Mouse (Mus musculus): ENCODE measurements around the gene Ccl7.

The Ccl7 gene

DNA sequence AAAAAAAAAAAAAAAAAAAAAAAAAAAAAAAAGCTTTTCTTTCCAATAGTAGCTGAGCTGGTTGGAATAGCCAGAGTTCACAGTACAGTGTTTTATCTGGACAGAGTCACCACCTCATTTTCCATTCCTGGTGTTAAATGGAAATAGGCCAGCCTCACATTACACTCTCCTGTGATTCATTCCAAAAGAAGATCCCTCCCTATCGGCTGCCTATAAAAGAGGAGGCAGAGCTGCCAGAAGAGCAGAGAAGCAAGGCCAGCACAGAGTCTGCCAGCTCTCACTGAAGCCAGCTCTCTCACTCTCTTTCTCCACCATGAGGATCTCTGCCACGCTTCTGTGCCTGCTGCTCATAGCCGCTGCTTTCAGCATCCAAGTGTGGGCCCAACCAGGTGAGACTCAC lies at the start of gene Ccl7:
Gene Ccl7, plus strand, starts transcription at position 242 of the 400 bp plus-strand sequence.
- DNase-seq (ENCODE audit: low read depth) = peak; percentile 89

DNA sequence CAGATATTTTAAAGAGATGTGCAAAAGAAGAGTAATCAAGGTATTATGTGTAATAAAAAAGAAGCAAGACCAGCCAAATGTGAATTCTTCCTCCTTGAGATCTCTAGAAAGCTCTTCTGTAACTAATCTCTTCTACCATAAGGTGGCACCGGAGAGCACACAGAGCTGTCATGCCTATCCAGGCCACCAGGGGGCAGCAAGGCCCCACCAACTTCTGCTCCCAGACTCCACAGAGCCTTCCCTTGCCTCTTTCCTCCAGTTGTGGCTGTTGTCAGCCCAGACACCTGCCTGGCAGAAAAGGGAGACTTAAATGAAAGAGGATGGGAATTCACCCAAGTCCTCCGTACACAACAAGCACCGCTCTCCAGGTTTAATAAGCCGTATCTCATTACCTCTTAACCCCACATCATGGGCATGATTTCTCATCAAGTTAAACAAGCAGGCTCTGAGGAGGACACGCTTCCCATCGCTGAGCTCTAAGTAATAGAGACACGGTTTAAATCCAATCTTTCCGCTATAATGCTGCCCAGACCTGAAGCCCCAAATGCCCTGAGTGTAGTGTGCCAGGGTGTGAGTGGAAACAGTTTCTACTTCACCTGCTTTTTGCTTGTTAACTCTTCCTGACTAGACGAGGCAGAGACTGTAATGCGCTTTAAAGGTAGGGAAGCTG lies 49.2 kb upstream of the Ccl7 start:
- peak; percentile 90 for DNase-seq (ENCODE audit: low read depth)

DNA sequence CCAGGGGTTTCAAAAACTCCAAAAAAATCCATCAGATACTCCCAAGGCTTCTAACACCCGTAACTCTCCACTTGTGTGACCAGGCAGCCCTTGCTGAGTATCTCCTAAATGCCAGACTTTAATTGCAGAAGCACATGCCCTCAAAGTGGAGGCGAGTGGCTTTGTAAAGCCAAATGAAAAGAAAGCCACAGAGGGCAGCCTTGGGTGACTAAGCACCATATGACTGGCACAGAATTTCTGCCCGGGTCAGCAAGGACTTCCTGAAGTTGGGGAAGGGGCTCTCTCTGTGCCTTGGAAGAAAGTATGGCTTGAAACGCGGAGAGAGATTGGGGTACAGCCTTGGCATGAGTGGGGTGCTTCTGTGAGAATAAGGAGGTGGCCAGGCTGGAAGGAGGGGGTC lies 48.4 kb upstream of the Ccl7 start:
- DNase-seq (ENCODE audit: low read depth) = no peak

DNA sequence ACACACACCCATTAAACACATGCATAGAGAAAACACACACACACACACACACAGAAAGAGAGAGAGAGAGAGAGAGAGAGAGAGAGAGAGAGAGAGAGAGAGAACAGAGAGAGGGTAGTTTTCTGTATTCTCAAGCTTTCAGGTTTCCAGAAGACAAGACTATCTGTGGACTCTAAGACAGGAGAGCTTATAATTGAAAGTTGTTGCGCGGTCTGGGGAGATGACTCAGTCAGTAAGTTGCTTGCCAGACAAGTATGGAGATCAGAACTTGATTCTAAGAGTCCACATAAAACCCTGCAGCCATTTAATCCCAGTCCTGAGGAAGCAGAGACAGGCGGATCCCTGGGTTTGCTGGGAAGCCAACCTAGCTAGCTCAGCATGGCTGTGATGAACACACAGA lies 46.9 kb upstream of the Ccl7 start:
- DNase-seq (ENCODE audit: low read depth) = peak; percentile 67

DNA sequence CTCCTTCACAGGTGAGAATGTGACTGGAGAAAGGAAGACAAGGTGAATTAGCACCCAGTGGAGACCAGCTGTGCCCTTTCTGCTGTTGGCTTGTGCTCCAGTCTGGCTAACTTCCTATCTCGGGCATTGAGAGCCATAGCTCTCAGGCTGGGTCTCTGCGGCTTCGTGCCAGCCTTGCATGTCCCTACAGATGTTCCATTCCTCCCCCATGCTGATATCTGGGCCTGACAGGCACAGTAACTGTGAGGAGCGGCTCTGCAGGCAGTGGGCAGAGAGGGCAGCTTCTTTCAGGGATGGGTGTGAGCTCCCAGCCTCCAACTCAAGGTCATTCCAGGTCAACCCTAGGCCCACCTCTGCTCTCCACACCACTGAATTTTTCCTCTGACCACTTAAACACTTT lies 46.0 kb upstream of the Ccl7 start:
- DNase-seq (ENCODE audit: low read depth) = no peak

DNA sequence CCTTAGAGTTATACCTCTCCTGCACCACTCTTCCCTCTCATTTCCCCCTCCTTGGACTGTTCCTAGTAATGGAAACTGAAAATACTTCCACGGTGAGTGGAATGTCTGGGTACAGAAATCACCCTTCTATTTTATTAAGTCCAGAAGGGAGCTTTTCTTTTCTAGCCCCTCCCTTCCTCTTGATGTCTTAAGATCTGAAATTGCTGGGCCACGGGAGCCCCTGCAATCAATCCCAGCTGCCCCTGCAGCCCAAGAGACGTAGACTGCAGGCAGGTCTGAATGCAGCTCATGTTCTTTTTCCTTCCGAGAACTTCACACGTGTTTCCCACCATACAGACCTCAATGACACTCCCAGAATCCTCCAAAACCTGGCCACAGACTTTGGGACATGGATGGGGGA lies 44.9 kb upstream of the Ccl7 start:
- DNase-seq (ENCODE audit: low read depth) = no peak

DNA sequence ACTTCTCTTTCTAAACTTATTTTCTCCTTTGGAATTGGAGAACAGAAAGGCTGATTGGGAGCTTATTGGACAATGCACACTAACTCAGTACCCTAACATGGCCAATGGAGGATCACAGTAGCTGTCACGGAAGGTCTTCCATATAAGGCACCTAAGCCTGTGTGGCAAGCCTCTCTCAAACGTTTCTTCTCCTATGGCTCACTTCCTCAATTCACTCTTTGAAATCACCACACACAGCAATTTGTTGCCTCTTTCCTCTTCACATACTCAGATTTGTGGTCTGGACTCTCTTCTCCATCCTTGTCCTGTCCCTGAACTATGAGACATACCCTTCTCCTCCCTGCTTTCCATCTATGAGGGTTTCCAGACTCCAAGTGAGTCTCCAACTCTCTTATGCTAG lies 40.7 kb upstream of the Ccl7 start:
- DNase-seq (ENCODE audit: low read depth) = no peak

DNA sequence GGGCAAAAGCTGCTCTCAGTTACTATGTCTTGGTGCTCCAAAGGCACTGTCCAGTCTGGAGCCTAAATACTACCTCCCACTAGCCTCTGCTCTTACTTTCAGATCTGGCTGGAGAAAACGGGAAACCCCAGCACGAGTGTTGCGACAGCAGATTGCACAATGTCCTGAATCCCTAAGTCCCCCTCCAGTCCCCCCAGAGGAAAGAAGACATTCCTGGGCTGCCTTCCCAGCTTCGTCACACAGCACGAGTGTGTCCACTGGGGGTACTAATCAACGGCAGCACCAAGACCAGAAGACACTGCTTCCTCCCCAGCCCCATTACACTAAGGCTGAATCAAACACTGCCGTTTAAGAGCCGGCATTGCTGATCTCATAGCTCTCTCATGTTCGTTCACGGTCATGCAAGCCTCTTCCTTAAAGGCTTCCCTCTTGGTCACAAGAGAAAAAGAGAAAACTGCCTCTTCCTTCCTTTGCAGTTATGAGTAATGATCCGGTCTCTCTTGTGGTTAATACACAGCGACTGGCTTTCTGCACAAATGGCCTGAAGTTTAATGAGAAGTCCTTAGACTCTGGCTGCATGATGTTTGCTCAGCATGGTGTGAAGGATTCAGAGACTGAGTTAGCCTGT lies 38.6 kb upstream of the Ccl7 start:
- DNase-seq (ENCODE audit: low read depth) = peak; percentile 92

DNA sequence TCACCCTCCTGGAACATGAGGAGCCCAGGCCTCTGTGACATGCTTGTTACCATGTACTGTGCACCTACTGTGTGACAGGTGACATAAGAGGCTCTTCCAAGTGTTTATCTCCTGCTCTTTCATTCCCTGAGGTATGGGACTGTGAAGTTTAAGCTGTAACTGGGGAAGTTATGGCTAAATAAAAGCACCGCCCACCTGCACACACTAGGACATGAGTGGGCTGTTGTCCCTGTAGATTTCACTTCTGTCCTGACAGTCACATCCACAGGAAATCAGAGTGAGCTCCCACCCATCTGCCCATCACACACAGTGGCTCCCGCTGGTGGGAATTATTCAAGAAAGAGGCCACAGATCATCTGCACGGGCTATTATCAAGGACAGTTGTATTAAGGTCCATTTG lies 35.4 kb upstream of the Ccl7 start:
- DNase-seq (ENCODE audit: low read depth) = no peak

DNA sequence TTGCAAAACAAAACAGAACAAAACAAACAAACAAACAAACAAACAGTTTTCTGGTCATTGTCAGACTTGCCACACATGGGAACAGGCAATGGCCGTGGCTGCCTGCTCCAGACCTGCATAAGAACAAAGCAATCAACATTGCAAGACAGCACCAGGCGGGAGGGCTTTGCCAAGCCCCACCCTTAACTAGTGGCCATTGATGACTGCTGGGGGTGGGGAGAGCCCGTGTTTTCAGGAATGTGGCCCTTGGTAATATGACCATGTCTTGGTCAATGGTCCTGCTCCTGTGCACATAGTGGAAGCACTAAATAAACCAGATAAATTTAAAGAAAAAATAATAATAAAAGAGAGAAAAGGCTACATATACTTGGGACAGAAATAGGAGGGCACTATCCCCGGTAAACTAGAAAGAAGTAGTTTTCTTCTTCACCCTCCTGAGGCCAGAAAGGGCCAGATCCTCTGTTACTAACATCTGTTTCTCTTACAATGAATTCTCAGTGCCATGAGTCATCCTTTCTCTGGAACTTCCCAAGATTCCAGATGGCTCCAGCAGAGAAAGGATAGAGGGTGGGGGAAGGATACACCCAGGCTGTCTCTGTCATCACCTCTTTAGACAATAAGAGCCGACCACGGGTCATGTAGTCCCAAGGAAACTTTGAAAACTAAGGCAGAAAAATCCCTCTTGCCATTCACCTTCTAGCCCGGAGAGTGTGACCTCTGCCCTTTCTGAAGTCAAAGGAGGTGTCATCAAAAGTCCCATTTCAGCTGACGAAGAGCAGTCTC lies 33.9 kb upstream of the Ccl7 start:
- DNase-seq (ENCODE audit: low read depth) = peak; percentile 82

DNA sequence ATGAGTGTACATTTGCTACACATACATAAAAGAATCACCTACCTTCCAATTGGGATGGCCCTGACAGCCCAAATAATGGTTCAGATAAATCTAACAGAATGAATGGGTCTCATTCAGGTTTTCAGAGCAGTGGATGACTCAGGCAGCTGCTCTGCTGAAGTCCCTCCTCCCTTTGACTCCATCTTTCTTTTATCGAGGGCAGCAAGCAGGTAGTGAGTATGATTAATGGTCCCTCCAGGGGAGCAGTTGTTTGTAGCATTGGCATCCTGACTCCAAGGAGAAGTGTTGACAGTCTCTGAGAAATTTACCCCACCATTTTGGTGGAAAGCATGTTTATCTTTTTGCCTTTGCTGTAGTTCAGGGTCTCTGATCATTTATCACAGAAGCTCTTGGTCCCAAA lies 31.8 kb upstream of the Ccl7 start:
- DNase-seq (ENCODE audit: low read depth) = peak; percentile 66

DNA sequence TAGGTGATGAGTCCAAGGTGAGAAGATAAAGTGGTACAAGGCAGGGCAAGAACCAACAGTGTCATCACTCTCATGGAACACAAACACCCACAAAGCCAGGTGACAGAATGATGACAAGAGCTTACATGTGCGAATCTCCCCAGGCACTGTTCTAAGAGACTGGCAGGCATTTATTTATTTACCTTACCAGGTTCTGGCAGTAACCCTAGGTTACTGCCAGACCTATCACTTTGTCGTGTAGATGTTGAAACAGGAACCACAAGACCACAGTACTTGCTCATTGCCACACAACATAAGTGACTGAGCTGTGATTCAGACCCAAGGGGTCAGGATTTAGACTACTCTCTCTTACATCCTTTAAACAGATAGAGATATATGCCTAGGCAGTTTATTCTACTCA lies 30.4 kb upstream of the Ccl7 start:
- DNase-seq (ENCODE audit: low read depth) = peak; percentile 44

DNA sequence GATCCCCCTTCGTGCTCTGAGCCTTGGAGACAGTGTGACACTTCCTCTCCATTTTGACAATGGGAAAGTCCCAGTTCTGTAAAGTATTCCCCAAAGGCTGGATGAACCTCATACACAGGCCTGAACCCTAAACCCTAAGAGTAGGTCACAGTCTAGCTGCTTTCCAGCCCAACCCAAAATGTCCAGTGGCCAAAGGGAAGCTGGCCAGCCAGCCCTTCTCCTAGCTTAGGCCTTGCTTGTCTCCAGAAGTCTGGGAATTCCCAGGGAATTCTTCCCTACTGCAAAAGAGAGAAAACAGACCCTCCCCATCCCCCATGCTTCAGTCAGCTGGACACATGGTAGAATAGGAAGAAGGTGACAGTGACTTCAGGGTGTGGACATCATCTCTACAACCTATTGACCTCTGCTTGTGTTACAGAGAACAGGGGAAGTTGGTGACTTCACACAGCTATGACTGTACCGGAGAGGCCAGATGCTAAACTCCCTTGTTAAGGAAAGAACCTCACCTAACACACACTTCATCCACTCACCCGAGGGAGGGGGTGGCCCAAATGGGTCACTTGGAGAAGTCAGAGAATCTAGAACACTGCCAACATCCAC lies 29.2 kb upstream of the Ccl7 start:
- no peak for DNase-seq (ENCODE audit: low read depth)

DNA sequence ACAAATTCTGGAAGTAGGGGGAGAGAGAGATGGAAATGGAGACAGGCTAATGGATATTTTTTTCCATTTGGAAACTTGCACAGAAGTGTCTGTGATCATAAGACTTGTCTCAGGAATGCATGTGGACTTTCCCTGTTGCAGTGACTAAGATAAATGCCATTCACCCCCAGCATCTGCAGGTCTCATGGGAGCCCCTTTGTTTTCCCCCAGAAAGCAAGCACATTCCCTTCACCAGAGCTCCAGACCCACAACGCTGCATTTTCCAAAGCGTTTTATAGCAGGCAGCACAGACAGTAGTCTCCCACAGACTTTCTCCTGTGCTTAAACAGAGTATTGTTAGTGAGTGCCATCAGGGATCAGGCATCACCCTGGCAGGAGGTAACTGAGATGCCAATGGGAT lies 26.1 kb upstream of the Ccl7 start:
- DNase-seq (ENCODE audit: low read depth) = peak; percentile 76

DNA sequence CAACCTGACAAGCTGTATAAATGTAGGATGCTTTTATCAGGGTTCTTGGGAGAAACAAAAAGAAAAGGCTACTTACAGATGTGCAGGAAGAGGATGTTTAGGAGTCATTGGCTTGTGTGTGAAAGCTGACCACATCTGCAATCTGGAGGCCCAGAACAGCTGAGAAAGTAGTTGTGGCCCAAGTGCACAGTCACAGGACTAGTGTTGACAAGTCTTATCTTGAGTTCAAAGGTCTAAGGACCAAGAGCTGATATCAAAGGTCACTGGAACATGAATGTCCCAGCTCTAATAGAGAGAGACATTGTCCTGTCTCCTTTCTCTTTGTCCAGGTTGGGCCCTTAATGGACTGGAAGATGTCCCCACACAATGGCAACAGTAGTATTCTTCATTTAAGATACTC lies 25.7 kb upstream of the Ccl7 start:
- no peak for DNase-seq (ENCODE audit: low read depth)

DNA sequence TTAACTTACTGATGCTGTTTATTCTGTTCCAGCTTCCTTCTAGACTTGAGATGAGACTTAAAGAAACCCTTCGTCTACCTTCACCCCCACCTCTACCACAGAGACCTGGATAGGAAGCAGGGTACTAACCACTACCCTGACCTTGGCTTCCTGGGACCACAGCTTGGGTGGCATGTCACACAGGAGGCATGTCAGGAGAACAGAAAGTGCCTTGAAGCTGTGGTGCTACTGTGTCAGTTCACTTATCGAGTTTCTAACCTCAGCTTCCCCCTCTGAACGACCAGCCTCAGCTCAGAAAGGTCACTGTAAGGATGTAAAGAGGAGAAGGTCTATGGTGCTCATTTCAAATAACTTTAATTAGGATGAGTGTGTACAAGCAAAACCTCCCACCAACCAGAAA lies 24.1 kb upstream of the Ccl7 start:
- no peak for DNase-seq (ENCODE audit: low read depth)

DNA sequence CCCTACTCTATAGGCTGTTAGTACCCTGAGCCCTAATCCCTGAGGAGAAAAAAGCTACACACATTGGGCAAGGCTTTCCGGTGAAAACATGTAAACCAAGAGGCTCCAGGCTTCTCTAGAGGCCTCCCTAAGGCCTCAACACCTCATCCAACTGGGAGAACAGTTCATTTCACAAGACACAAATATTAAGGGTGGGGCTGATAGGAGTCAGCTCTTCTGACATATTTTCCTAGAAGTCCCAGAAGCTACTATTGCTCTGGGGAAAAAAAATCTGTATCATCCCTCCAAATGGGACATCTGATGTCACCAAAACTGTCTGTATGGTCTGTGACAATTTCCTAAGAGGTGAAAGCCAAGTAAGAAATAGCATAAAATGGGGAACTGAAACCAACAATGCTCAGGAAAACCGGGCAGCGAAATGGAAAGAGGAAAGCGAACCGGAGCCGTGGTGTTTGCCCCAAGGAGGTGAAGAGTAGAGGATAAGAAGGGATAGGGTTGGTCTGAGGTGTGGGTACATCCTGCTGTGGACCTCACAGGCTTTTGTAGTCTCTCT lies 22.9 kb upstream of the Ccl7 start:
- DNase-seq (ENCODE audit: low read depth) = no peak

DNA sequence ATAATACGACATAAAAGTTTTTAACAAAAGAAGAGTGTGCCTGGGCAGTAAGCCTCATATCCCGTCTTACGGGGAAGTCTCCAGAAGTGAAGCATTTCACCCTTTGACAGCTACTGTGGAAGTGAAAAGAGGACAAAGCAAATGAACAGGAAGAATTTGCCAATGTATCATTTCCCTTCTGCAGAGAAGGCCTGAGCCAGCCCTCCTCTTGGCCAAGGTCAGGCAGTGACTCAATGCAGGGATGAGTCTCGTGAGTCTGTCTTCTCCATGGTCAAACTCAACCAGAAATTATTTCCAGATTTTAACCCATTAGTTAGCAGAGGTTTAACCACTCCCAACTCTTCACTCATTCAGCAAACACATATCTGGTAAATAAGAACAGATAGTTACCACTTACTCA lies 21.7 kb upstream of the Ccl7 start:
- peak; percentile 66 for DNase-seq (ENCODE audit: low read depth)

DNA sequence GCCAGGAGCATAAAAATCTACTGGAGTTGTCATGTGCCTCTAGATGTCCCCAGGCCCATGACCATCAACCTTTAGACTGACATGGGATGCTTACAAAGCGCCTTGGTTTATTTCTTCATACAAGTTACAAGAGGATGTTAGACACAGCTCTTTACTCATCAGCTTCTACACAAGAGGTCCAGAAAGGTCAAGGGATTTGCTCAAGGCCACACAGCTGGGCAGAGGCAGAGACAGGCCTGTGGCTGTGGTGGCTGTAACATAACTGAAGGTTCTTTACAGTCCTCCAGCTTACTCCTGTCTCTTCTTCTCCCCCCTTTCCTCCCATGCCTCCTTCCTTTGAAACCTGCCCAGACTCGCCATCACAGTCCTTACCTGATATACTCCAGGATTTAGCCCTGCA lies 15.3 kb upstream of the Ccl7 start:
- no peak for DNase-seq (ENCODE audit: low read depth)

DNA sequence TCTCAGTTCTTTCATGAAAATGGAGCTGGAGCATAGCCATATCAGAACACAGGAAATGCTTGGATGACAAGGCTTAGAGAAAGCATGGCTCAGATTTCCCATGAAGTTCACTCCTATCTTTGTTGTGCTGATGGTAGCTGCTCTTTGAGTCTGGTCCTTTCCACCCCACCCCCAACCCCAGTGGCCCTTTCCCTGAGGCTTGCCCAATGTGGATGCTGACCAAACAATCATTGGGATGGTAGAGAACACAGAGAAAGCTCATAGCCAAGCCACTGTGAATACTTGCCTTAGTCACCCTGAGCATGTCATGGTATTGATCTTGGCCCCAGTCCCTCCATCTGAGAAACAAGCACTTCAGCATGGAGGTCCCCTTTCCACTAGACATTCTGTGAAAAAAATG lies 13.4 kb upstream of the Ccl7 start:
- DNase-seq (ENCODE audit: low read depth) = no peak

DNA sequence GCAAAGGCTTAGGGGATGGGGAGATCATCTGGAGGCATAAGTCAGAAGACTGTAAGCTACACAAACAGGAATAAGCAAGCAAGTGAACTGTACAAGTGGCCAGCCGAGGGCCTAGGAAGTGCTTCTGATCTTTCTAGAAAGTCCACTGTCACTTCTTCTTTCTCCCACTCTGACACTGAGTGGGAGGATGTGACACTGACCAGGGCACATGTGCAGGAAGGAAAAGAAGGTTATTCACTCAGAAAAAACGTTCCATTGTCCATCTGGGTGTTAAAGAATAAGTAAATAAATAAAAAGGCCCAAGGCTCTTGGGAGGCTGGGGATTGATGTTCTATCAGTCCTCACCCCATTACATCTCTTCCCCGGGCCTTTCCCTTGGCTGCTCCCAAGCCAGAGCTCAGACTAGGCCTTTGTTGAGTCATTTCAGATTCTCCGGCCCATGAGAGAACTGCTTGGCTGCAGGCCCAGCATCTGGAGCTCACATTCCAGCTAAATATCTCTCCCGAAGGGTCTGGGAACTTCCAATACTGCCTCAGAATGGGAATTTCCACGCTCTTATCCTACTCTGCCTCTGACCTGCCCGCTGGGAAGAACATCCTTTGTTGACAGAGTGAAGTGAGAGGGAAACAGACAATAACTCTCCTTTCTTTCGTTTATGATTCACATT lies 12.7 kb upstream of the Ccl7 start:
- DNase-seq (ENCODE audit: low read depth) = peak; percentile 97

DNA sequence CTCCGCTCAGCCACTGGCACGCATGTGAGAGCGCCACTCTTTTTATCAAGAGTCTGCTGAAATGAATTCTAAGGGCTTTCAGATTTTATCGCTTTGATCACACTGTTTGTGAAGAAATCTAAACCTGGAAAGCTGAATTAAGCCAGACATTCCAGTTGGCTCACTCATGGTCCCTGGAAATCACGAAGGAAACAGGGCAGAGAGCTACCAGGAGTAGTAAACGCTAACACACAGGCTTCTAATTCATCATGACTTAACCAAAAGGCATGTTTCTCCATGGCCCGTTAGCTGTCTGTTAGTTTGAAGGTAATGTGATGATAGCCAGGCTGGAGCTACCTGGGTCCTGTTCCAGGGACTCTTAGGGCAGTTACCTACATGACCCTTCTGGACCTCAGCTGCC lies 11.1 kb upstream of the Ccl7 start:
- DNase-seq (ENCODE audit: low read depth) = peak; percentile 56

Data from NIH3T3 (cell line).